Mouse (Mus musculus) kidney, adult 2 months (tissue): ENCODE measurements around the gene Cisd1. TPM values are rescaled to one million over a fixed set of nuclear protein-coding genes. Genes with fewer than 3 reads are reported as not detected.

Experiments used
- DNase-seq: peaks from one replicate; pipeline ENCODE4 v3.0.0; 2021
- H3K27ac ChIP-seq: fragments of 200-500 bp; 2 replicates; pipeline ENCODE4 v1.5.1; 2012; ENCODE audit warnings: low read depth, low read length, control low read depth, inconsistent platforms; ENCODE audit not compliant: insufficient read depth
- H3K27me3 ChIP-seq: fragments of 200-500 bp; replicated peaks from 2 replicates; pipeline ENCODE4 v1.6.1; 2012; ENCODE audit warnings: mild to moderate bottlenecking, moderate library complexity, low read length, inconsistent platforms; ENCODE audit not compliant: control insufficient read depth, insufficient read depth
- H3K36me3 ChIP-seq: fragments of 200-500 bp; 2 replicates; pipeline ENCODE4 v1.6.1; 2012; ENCODE audit warnings: mild to moderate bottlenecking, moderate library complexity, low read length, inconsistent platforms; ENCODE audit not compliant: control insufficient read depth, insufficient read depth
- H3K4me1 ChIP-seq: fragments of 200-500 bp; 2 replicates; pipeline ENCODE4 v1.6.1; 2011; ENCODE audit warnings: low read length; ENCODE audit not compliant: control insufficient read depth, insufficient read depth
- H3K4me3 ChIP-seq: fragments of 200-500 bp; 2 replicates; pipeline ENCODE4 v1.5.1; 2011; ENCODE audit warnings: mild to moderate bottlenecking, low read depth, low read length, control low read depth; ENCODE audit not compliant: insufficient read depth
- CTCF ChIP-seq: fragments of 200-500 bp; conservative IDR thresholded peaks from 2 replicates; pipeline ENCODE4 v1.5.1; 2011; ENCODE audit warnings: low read depth, mild to moderate bottlenecking, control low read depth, low read length, moderate library complexity, mixed read lengths; ENCODE audit not compliant: insufficient read depth, insufficient read length
- POLR2A ChIP-seq: fragments of 200-500 bp; IDR thresholded peaks from one replicate; pipeline ENCODE4 v1.6.1; 2011; ENCODE audit warnings: low read depth, low read length, control low read depth
- WGBS: fragments of 180-500 bp; shearing (Covaris S2); methylation state at CpG from one replicate; pipeline ENCODE4 v1.1.7; 2018; 5-methylcytosine and 5-hydroxymethylcytosine counted together
- polyA plus RNA-seq: library from polyadenylated mRNA; depleted of rRNA; stranded (reverse); fragments of >200 nt; gene quantifications from 2 replicates; pipeline ENCODE4 v1.2.3, GENCODE M21; 2012

Gene Cisd1
- polyA plus RNA-seq, 1 experiment, result 319 TPM

DNA sequence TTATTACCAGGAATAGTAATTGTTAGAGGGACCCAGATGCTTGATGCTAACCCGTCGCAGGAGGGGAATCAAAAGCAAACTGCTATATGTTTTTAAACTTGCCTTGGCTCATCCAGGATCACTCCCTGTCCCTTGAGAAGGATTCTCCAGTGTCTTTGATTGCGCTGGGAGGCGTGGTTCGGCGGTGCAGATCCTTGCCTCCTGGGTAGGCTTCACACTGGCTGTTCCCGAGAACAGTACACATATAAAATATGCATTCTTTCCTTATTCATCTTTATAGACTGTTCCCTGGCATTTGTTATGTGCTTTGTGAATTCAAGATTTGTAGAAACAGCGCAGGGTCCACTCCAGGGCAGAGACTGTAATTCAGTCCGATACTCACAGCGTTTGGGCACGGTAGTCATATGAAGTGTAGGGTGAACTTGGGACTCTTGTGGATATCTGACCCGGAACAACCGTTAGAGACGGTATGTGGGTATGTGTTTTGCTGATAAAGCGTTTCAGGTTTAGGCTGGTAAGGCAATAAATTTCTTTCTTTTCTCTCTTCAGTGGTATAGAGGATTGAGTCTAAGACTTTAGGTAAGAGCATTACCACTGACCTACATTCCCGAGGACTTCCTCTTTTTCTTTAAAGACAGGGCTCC is 4.0 kb upstream of the Cisd1 start:
- Histone ChIP-seq H3K36me3 (no peaks in the 10 kb centered on the region), H3K4me1 (peaks cover 8% of the 10 kb centered on the region), H3K27ac (no peak overlapping the region; the same call in 1 of the 2 replicates), H3K4me3 (peak overlapping the region; percentile 79), H3K27me3 (no peaks in the 10 kb centered on the region)
- no peak for DNase-seq
- TF ChIP-seq CTCF (no peak), POLR2A (no peak)
- WGBS, result 9% methylated on average over 16 of the region's 16 CpGs

DNA sequence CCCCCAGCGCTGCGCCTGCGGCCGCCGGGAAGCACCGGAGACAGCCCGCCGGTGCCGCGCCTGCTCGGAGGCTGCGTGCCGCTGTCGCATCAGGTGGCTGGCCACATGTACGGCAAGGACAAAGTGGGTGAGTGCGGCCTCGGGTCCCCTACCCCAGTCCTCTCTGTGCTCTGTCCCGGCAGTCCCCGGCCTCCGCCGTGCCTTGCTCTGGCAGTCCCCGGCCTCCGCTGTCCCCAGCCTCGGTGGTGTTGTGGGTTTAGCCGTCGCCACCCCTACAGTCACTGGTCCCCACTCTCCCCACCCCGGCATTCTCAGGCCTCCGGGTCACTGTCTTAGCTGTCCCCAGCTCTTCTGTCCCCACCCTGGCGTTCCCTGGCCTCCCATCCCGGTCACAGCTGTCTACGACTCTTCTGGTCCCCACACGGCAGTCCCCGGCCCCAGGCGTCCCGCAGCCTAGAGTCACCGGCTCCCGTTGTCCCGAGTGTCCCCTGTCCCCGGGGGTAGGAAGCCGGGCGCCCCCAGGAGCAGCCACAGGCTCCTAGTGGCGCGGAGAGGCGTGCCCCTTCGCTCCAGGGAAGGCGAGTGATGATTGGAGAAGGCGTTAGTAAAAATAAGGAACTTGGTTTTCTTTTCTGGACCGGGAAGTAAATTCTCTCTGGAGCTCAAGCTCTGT is 3.3 kb upstream of the Cisd1 start:
- TF ChIP-seq CTCF (no peak), POLR2A (no peak)

DNA sequence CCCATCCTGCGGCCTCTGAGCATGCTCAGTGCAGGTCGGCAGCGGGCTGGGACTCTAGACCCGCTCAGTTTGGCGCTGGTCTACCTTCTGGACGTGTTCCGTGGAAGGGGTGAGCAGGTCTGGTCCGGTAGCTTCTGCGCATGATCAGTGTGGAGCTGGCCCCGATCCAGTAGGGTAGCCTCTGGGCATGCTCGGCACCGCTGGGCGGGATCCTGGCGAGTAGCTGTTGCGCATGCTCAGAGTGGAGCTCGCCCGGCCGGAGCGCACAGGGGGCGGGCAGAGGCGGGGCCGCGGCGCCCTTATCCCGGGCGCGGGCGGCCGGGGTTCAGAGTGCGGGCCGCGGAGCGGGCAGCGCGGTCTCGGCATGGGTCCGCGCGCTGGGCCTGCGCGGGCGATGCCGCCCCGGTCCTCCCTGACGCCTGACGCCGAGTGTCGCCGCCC is 2.8 kb upstream of the Cisd1 start, which contains the start of gene Ipmk:
Ipmk (plus strand) TSS at position 255 of the 441 bp plus-strand sequence.
- H3K4me3 ChIP-seq, result peak within 1 kb of the TSS; percentile 79
- peak within 1 kb of the TSS; percentile 77 for H3K27ac ChIP-seq
- H3K36me3 ChIP-seq, result no peaks in the 10 kb centered on the region
- TF ChIP-seq CTCF (no peak), POLR2A (peak; percentile 61)
- H3K27me3 ChIP-seq, result no peaks in the 10 kb centered on the region
- peaks cover 8% of the 10 kb centered on the region for H3K4me1 ChIP-seq
- WGBS, result under 1% methylated on average over 49 of the region's 49 CpGs
- peak; percentile 100 for DNase-seq

More for the DNA sequence above, 3.3 kb upstream of the Cisd1 start:
- 2% methylated on average over 48 of the region's 48 CpGs for WGBS
- Histone ChIP-seq H3K36me3 (no peaks in the 10 kb centered on the region), H3K27ac (peak overlapping the region; percentile 77), H3K27me3 (no peaks in the 10 kb centered on the region), H3K4me1 (peaks cover 8% of the 10 kb centered on the region), H3K4me3 (peak overlapping the region; percentile 79)
- DNase-seq, result peak; percentile 59

DNA sequence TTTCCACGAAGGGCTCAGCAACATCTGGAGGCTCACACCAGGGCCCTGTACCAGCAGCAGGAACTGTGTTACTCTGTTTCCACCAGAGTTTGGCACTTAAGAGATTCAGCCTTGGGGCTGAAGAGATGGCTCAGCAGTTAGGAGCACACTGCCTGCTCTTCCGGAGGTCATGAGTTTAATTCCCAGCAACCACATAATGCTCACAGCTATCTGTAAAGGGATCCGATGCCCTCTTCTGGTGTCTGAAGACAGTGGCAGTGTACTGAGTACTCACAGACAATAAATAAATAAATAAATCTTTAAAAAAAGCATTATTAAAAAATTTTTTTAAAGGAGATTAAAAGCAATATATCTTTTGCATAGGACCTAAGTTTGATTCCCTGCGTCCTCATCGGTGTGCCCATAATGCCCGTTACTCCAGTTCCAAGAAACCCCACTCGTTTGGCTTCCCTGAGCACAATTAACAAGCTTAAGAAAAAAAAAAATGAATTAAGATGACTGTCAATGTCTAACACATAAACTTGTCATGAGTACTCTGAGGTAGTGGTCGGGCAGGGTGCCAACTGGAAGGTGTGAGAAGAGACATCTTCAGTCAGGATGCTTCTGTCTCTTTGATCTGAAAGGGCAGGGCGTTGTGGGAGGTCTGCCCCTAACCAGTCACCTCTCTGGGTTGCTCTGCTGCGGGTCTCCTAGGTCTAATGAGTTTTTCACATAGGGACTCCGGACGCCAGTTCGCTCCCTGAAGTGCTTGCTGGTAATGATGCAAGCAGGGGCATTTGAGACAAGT is 2.2 kb upstream of the Cisd1 start:
- WGBS, result 12% methylated on average over 13 of the region's 13 CpGs
- Histone ChIP-seq H3K27me3 (no peaks in the 10 kb centered on the region), H3K36me3 (no peaks in the 10 kb centered on the region), H3K4me1 (peaks cover 12% of the 10 kb centered on the region), H3K4me3 (peak overlapping the region; percentile 65), H3K27ac (peak overlapping the region; percentile 58)
- TF ChIP-seq POLR2A (no peak), CTCF (peak; percentile 22; the same call in 1 of the 2 replicates)
- peak; percentile 69 for DNase-seq

DNA sequence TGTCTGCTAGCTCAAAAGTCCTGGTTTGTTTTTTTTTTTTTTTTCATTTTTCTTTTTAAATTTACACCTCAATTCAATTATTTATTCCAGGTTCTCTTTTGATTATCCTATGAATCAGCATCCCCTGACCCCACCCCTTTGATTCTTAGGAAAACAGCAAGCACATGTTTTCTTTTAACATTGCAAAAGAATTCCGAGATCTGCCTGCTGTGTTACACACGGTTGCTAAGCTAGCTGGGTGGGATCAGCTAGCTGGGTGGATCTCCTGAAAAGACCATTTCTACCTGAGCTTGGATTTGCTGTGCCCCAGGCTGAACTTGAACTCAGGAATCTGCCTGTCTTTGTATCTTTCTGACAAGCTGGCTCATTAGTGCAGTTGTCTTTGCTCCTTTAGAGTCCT is 1.4 kb upstream of the Cisd1 start:
- Histone ChIP-seq H3K36me3 (no peaks in the 10 kb centered on the region), H3K27ac (no peak overlapping the region), H3K4me1 (peaks cover 18% of the 10 kb centered on the region), H3K27me3 (no peaks in the 10 kb centered on the region), H3K4me3 (no peak overlapping the region)
- 39% methylated on average over 2 of the region's 2 CpGs for WGBS
- TF ChIP-seq CTCF (no peak), POLR2A (no peak)
- DNase-seq, result no peak

DNA sequence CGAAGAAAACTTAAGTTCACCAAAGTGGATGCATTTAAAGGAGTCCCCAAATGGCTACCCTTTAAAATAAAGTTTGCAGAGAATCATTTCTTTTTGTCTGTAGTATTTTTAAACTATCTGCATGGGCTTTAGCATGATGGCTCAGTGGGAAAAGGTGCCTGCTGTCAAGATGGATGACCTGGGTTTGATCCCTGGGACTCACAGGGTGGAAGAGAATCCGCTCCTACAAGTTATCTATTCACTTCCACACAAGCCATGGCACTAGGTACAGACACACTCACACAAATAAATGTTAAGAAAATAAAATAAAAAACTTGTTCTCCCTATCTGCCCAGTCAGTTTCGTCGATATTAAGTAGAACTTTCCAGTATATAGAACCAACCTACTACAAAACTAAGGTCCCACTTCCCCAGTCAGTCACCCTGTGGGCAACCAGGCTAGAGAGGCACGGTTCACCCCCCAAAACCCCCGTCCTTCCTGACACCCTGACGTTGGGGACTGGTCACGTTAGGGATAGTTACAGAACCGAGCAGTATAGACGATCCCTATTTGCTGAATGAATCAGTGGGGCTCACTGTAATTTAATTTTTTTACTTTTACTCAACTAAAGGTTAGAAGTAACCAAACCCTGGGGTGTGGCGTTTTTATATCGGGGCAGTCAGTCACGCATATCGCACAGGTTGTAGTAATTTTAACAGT is 1.0 kb downstream of the Cisd1 start:
- H3K36me3 ChIP-seq, result no peaks in the 10 kb centered on the region
- H3K4me3 ChIP-seq, result peak overlapping the region; percentile 85
- 22% methylated on average over 14 of the region's 14 CpGs for WGBS
- no peak for DNase-seq
- TF ChIP-seq POLR2A (no peak), CTCF (no peak)
- peak overlapping the region; percentile 96 for H3K27ac ChIP-seq
- H3K27me3 ChIP-seq, result no peaks in the 10 kb centered on the region
- H3K4me1 ChIP-seq, result peaks cover 35% of the 10 kb centered on the region
